ENCODE assay signal across 23 mouse cellular contexts in genomic region chr7:66158616-66159129, GRCm38 (mm10).
"Had no signal": no experiment of that assay in that cellular context is flagged by ENCODE, and none has a peak within 500 bp of the region (broad histone marks: within the 10 kb centered on the region; RNA-seq: fewer than 3 reads in every experiment).

No protein-coding gene starts in this region.

- H3K27ac ChIP-seq: gastrocnemius, adult 2 months; hindbrain, embryonic 10.5 days; hindbrain, embryonic 12.5 days; hindbrain, embryonic 14.5 days; intestine, embryonic 15.5 days; kidney, embryonic 15.5 days; kidney, postnatal 0 days; layer of hippocampus, adult 2 months; left cerebral cortex, adult 2 months; limb, embryonic 13.5 days; liver, embryonic 12.5 days; liver, embryonic 14.5 days had no signal

- H3K4me2 ChIP-seq: heart, embryonic 11.5 days; heart, embryonic 13.5 days; hindbrain, embryonic 12.5 days; hindbrain, embryonic 14.5 days; intestine, embryonic 15.5 days; kidney, embryonic 15.5 days; limb, embryonic 13.5 days; limb, embryonic 15.5 days; liver, embryonic 12.5 days had no signal

- H3K4me3 ChIP-seq: gastrocnemius, adult 2 months; heart, adult 2 months; heart, embryonic 13.5 days; heart, embryonic 15.5 days; hindbrain, embryonic 10.5 days; hindbrain, embryonic 12.5 days; intestine, embryonic 15.5 days; kidney, embryonic 15.5 days; layer of hippocampus, adult 2 months; left cerebral cortex, adult 2 months; limb, embryonic 13.5 days; limb, embryonic 15.5 days; liver, embryonic 12.5 days had no signal

- H3K36me3 ChIP-seq: heart, embryonic 15.5 days; hindbrain, embryonic 12.5 days; intestine, embryonic 15.5 days; kidney, embryonic 15.5 days had no signal

- H3K27me3 ChIP-seq: heart, embryonic 13.5 days; heart, embryonic 15.5 days; hindbrain, embryonic 12.5 days; intestine, embryonic 15.5 days; kidney, embryonic 15.5 days; limb, embryonic 13.5 days; limb, embryonic 15.5 days; liver, embryonic 12.5 days had no signal

- H3K9me3 ChIP-seq: heart, embryonic 13.5 days; heart, embryonic 15.5 days; hindbrain, embryonic 10.5 days; hindbrain, embryonic 12.5 days; intestine, embryonic 15.5 days; kidney, embryonic 15.5 days; limb, embryonic 13.5 days; limb, embryonic 15.5 days; liver, embryonic 12.5 days had no signal

- DNase-seq: gastrocnemius, adult 2 months; gastrocnemius, postnatal 10 days; gastrocnemius, postnatal 25 days; heart, postnatal 4 days; left cerebral cortex, postnatal 4 days had no signal

- H3K9ac ChIP-seq: heart, embryonic 13.5 days; heart, embryonic 15.5 days; hindbrain, embryonic 12.5 days; hindbrain, embryonic 14.5 days; intestine, embryonic 15.5 days; kidney, embryonic 15.5 days; limb, embryonic 13.5 days; limb, embryonic 15.5 days; liver, embryonic 12.5 days; liver, embryonic 14.5 days had no signal

- ATAC-seq: inflammation-experienced regulatory T-cells, adult 6 months; intestine, embryonic 15.5 days; intestine, postnatal 0 days; liver, embryonic 12.5 days had no signal
